Mouse (Mus musculus) gastrocnemius, postnatal 36 days (tissue): ENCODE data around the gene Prkar1b. TPM values are rescaled to one million over a fixed set of nuclear protein-coding genes. Genes with fewer than 3 reads are reported as not detected.

Experiments
- DNase-seq, 2 experiments: peaks; one replicate each; pipeline ENCODE4 v3.0.0; 2022
- intact Hi-C: fragments of 180-260 bp; cut with DNase I; formaldehyde crosslinking; loops from one replicate; pipeline ENCODE4 v1.15.1; 2025
- total RNA-seq, 2 experiments: library from RNA; stranded (reverse); gene quantifications; 2 replicates each; pipeline ENCODE4 v1.2.3; 2021

The Prkar1b gene
- total RNA-seq, 2 experiments from 2014 or later, result 1.2 to 1.5 TPM

GRCm38 (mm10) chr5:139147178-139148078 lies 2.4 kb downstream of the Prkar1b start:
- intact Hi-C loops, result no loop called here
- DNase-seq, result no peak

GRCm38 (mm10) chr5:139146476-139147075 lies 3.2 kb downstream of the Prkar1b start:
- no peak for DNase-seq
- intact Hi-C loops, result no loop called here

GRCm38 (mm10) chr5:139145726-139146125 lies 4.1 kb downstream of the Prkar1b start:
- no peak for DNase-seq
- intact Hi-C loops, result no loop called here

- intact Hi-C loops, result no loop called here
- DNase-seq, result no peak
Measured at GRCm38 (mm10) chr5:139143890-139144289, 5.9 kb downstream of the Prkar1b start.

- DNase-seq, result no peak
Measured at GRCm38 (mm10) chr5:139141326-139141725, 8.5 kb downstream of the Prkar1b start.

GRCm38 (mm10) chr5:139140589-139140988 lies 9.2 kb downstream of the Prkar1b start:
- no peak for DNase-seq
- intact Hi-C loops, result no loop called here

More at GRCm38 (mm10) chr5:139141326-139141725, 8.5 kb downstream of the Prkar1b start:
- intact Hi-C loops, result no loop called here

GRCm38 (mm10) chr5:139138926-139139472 lies 10.8 kb downstream of the Prkar1b start:
- no peak for DNase-seq
- intact Hi-C loops, result no loop called here

GRCm38 (mm10) chr5:139138261-139138925 lies 11.4 kb downstream of the Prkar1b start:
- intact Hi-C loops, result no loop called here
- DNase-seq, result no peak

- intact Hi-C loops, result no loop called here
- no peak for DNase-seq
Measured at GRCm38 (mm10) chr5:139137176-139137575, 12.6 kb downstream of the Prkar1b start.

GRCm38 (mm10) chr5:139136341-139136740 lies 13.5 kb downstream of the Prkar1b start:
- no peak for DNase-seq
- intact Hi-C loops, result no loop called here

GRCm38 (mm10) chr5:139134501-139134900 lies 15.3 kb downstream of the Prkar1b start:
- DNase-seq, result no peak
- intact Hi-C loops, result no loop called here

GRCm38 (mm10) chr5:139130351-139130750 lies 19.4 kb downstream of the Prkar1b start:
- intact Hi-C loops, result no loop called here
- DNase-seq, result no peak

- no peak for DNase-seq
- intact Hi-C loops, result no loop called here
Measured at GRCm38 (mm10) chr5:139129572-139130151, 20.1 kb downstream of the Prkar1b start.

- intact Hi-C loops, result no loop called here
Measured at GRCm38 (mm10) chr5:139129078-139129477, 20.7 kb downstream of the Prkar1b start.

GRCm38 (mm10) chr5:139128476-139129065 lies 21.2 kb downstream of the Prkar1b start:
- intact Hi-C loops, result no loop called here
- DNase-seq, result no peak

More at GRCm38 (mm10) chr5:139129078-139129477, 20.7 kb downstream of the Prkar1b start:
- DNase-seq, result no peak

- intact Hi-C loops, result no loop called here
- DNase-seq, result no peak
Measured at GRCm38 (mm10) chr5:139125717-139126116, 24.1 kb downstream of the Prkar1b start.

- DNase-seq, result no peak
- intact Hi-C loops, result no loop called here
Measured at GRCm38 (mm10) chr5:139118961-139119276, 30.9 kb downstream of the Prkar1b start.

GRCm38 (mm10) chr5:139118139-139118960 lies 31.5 kb downstream of the Prkar1b start:
- no peak for DNase-seq
- intact Hi-C loops, result no loop called here

- intact Hi-C loops, result loop anchor here (2.0 kb wide), 1 partner anchor 23 kb away; no protein-coding TSS in a partner anchor
Measured at GRCm38 (mm10) chr5:139115507-139115906, 34.3 kb downstream of the Prkar1b start.

More at GRCm38 (mm10) chr5:139115507-139115906, 34.3 kb downstream of the Prkar1b start:
- DNase-seq, result no peak
